Mouse (Mus musculus) kidney, embryonic 16.5 days (tissue): ENCODE results near the gene Ubxn1. TPM values are rescaled to one million over a fixed set of nuclear protein-coding genes. Genes with fewer than 3 reads are reported as not detected.
A peak's percentile ranks its signal among the peaks of the same experiment; 100 is the strongest.
"Not testable (repeated sequence)": the region's sequence is repeated elsewhere in the genome, so short reads cannot be mapped to it uniquely, and the experiment has no call there.

ENCODE experiments used
- ATAC-seq: fragments of 200-750 bp; cut with Nextera tagmentation; 2 replicates; pipeline ENCODE4 v1.8.0; 2017; ENCODE audit warnings: moderate TSS enrichment; ENCODE audit not compliant: low FRiP score, low TSS enrichment
- H3K27ac ChIP-seq: fragments of 300-500 bp; sonication (generic); 2 replicates; pipeline ENCODE4 v1.5.1; 2014; ENCODE audit warnings: low read length
- H3K27me3 ChIP-seq: fragments of 300-500 bp; sonication (generic); 2 replicates; pipeline ENCODE4 v1.6.1; 2014; ENCODE audit warnings: low read length, control low read depth, mixed read lengths; ENCODE audit not compliant: insufficient read depth
- H3K36me3 ChIP-seq: fragments of 300-500 bp; sonication (generic); 2 replicates; pipeline ENCODE4 v1.6.1; 2014; ENCODE audit warnings: low read length, control low read depth, mixed read lengths; ENCODE audit not compliant: insufficient read depth
- H3K4me1 ChIP-seq: fragments of 300-500 bp; sonication (generic); 2 replicates; pipeline ENCODE4 v1.6.1; 2014; ENCODE audit warnings: low read length, control low read depth, mixed read lengths; ENCODE audit not compliant: insufficient read depth
- H3K4me2 ChIP-seq: fragments of 300-500 bp; sonication (generic); replicated peaks from 2 replicates; pipeline ENCODE4 v1.6.1; 2014; ENCODE audit warnings: low read depth, low read length
- H3K4me3 ChIP-seq: fragments of 300-500 bp; sonication (generic); 2 replicates; pipeline ENCODE4 v1.5.1; 2014; ENCODE audit warnings: mild to moderate bottlenecking, low read length
- H3K9ac ChIP-seq: fragments of 300-500 bp; sonication (generic); replicated peaks from 2 replicates; pipeline ENCODE4 v1.6.1; 2014; ENCODE audit warnings: low read length
- H3K9me3 ChIP-seq: fragments of 300-500 bp; sonication (generic); 2 replicates; pipeline ENCODE4 v1.6.1; 2016; ENCODE audit warnings: low read length, control low read depth
- WGBS: fragments of 180-500 bp; shearing (Covaris S2); extraction: QIAGEN DNeasy Blood & Tissue Kit; methylation state at CpG from one replicate; pipeline ENCODE4 v1.1.7; 2014; 5-methylcytosine and 5-hydroxymethylcytosine counted together
- polyA plus RNA-seq: library from polyadenylated mRNA; unstranded; fragments of >200 nt; fragmentation: Nextera tagmentation; extraction: Ambion mirVana; gene quantifications from 2 replicates; pipeline ENCODE4 v1.2.1, GENCODE M21; 2015

The Ubxn1 gene
- 195 and 197 TPM in 2 replicates for polyA plus RNA-seq

- under 1% methylated on average over 59 of the region's 59 CpGs for WGBS
- ATAC-seq = peak; percentile 96
- H3K9me3 ChIP-seq = no peaks in the 10 kb centered on the region
These were observed at the start of gene Ubxn1 for GRCm38 (mm10) chr19:8871267-8872186. Gene Ubxn1, plus strand, starts transcription at chr19:8871496.

DNA sequence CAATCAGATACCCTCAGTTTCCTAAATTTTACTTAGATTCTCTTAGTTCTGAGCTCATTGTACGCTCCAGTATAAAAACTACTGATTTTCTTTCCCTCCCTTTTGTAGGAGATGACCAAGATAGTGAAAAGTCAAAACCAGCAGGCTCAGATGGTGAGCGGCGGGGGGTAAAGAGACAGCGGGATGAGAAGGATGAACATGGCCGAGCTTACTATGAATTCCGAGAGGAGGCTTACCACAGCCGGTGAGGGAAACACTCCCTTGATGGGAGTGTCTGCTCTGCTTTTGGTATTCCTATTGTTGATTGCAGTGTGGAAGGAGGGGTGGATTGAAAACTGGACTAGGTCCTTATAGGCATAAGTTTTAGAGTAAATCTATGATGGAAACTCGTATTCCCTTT lies 48.6 kb upstream of the Ubxn1 start:
- Histone ChIP-seq H3K4me2 (peak overlapping the region; percentile 88), H3K36me3 (peaks cover 43% of the 10 kb centered on the region), H3K27ac (no peak overlapping the region), H3K27me3 (no peaks in the 10 kb centered on the region), H3K9me3 (no peaks in the 10 kb centered on the region), H3K9ac (0 out of 2 replicates have a peak overlapping the region, but pooled peaks have one; percentile 46), H3K4me3 (peak overlapping the region; percentile 100), H3K4me1 (peaks cover 21% of the 10 kb centered on the region)
- ATAC-seq = no peak
- WGBS = 68% methylated on average over 8 of the region's 8 CpGs

More at GRCm38 (mm10) chr19:8871267-8872186, at the start of gene Ubxn1:
- peaks cover 31% of the 10 kb centered on the region for H3K36me3 ChIP-seq
- no peaks in the 10 kb centered on the region for H3K27me3 ChIP-seq
- peak within 1 kb of the TSS; percentile 89 for H3K27ac ChIP-seq
- H3K4me1 ChIP-seq = peaks cover 10% of the 10 kb centered on the region
- peak within 1 kb of the TSS; percentile 99 for H3K9ac ChIP-seq
- peak within 1 kb of the TSS; percentile 90 for H3K4me2 ChIP-seq
- peak within 1 kb of the TSS; percentile 99 for H3K4me3 ChIP-seq

DNA sequence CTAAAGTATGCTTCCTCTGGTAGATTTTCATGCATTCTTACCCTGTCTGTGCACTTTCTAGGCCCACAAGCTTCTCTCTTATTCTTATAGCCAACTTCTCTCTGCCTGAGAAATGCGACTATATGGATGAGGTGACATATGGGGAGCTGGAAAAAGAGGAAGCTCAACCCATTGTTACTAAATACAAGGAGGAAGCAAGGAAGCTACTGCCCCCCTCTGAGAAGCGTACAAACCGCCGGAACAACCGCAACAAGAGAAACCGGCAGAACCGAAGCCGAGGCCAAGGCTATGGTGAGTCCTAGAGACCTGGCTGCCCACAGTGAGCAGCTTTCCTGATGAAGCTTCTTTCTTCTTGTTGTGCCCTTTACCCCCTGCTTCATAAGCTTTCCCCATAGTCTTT lies 41.6 kb upstream of the Ubxn1 start, which contains the start of gene AC129217.1:
Gene AC129217.1, plus strand, starts transcription at position 114 of the 400 bp plus-strand sequence.
- no peaks in the 10 kb centered on the region for H3K27me3 ChIP-seq
- H3K4me1 ChIP-seq = no peaks in the 10 kb centered on the region
- no peak for ATAC-seq
- H3K9me3 ChIP-seq = no peaks in the 10 kb centered on the region
- 94% methylated on average over 8 of the region's 8 CpGs for WGBS
- H3K4me2 ChIP-seq = no peak within 1 kb of the TSS
- H3K27ac ChIP-seq = no peak within 1 kb of the TSS
- H3K4me3 ChIP-seq = no peak within 1 kb of the TSS
- no peak within 1 kb of the TSS for H3K9ac ChIP-seq
- peaks cover 91% of the 10 kb centered on the region for H3K36me3 ChIP-seq

- 93% methylated on average over 8 of the region's 8 CpGs for WGBS
- no peak for ATAC-seq
These were observed 40.6 kb upstream of the Ubxn1 start for GRCm38 (mm10) chr19:8830664-8831063.

GRCm38 (mm10) chr19:8831262-8831661 lies 40.0 kb upstream of the Ubxn1 start:
- Histone ChIP-seq H3K9ac (no peak overlapping the region), H3K36me3 (peaks cover 91% of the 10 kb centered on the region), H3K4me1 (no peaks in the 10 kb centered on the region), H3K27ac (no peak overlapping the region), H3K4me2 (no peak overlapping the region), H3K4me3 (no peak overlapping the region), H3K9me3 (no peaks in the 10 kb centered on the region), H3K27me3 (no peaks in the 10 kb centered on the region)
- WGBS = 86% methylated on average over 11 of the region's 11 CpGs
- ATAC-seq = no peak

More at GRCm38 (mm10) chr19:8830664-8831063, 40.6 kb upstream of the Ubxn1 start:
- Histone ChIP-seq H3K4me1 (no peaks in the 10 kb centered on the region), H3K27me3 (no peaks in the 10 kb centered on the region), H3K9me3 (no peaks in the 10 kb centered on the region), H3K4me3 (no peak overlapping the region), H3K36me3 (peaks cover 92% of the 10 kb centered on the region), H3K27ac (no peak overlapping the region), H3K9ac (no peak overlapping the region), H3K4me2 (no peak overlapping the region)

DNA sequence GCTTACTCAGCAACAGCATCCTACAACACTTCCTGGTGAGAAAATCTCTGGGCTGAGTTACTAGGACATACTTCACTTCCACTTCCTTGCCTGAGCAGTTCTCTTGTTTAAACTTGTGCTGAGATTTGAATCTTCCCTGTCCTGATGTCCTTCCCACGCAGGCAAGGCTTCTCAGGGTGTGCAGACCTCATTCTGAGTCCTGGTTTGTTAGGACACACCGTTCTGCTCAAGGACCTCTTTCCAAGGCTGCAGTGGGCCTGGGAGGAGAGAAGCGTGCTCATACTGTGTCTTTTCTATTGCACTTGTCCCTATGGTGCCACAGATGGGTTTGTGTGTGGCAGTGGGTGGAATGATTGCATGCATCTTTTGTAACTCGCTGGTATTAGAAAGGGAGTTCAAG lies 38.3 kb upstream of the Ubxn1 start:
- Histone ChIP-seq H3K4me3 (no peak overlapping the region), H3K9me3 (no peaks in the 10 kb centered on the region), H3K27me3 (no peaks in the 10 kb centered on the region), H3K36me3 (peaks cover 77% of the 10 kb centered on the region), H3K27ac (no peak overlapping the region), H3K9ac (no peak overlapping the region), H3K4me2 (no peak overlapping the region), H3K4me1 (peaks cover under 1% of the 10 kb centered on the region)
- 88% methylated on average over 4 of the region's 4 CpGs for WGBS
- no peak for ATAC-seq

GRCm38 (mm10) chr19:8836327-8836726 lies 35.0 kb upstream of the Ubxn1 start:
- Histone ChIP-seq H3K4me1 (peaks cover 32% of the 10 kb centered on the region), H3K36me3 (peaks cover 45% of the 10 kb centered on the region)
- H3K9me3 ChIP-seq, H3K27me3 ChIP-seq, H3K9ac ChIP-seq, H3K4me2 ChIP-seq, H3K27ac ChIP-seq, ATAC-seq, H3K4me3 ChIP-seq: not testable (repeated sequence)
- 97% methylated on average over 10 of the region's 10 CpGs for WGBS

DNA sequence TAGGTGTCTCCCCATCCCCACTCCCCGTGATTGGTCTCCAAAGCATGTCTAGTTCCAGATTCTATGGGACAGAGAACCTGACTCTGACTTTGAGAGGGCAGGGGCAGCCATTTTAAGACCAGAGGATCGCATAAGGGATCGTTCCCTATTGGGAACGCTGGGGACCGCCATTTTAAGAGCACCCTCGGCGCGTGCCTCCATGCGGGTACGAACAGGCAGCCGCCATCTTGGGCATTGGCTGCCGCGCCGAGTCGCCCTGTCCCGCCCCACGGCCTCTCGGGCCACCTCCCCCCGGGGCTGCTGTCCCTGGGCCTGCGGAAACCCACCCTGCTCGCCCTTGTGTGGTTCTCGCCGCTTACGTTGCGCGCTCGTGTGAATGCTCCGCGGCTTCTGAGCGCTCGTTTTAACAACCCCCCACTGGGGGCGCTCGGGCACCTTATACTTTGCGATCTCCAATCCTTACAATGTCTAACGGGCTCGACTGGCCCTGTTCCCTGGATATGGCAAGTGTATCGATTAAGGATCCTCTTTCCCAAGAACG lies 34.0 kb upstream of the Ubxn1 start, which contains the start of gene Bscl2:
Gene Bscl2, plus strand, starts transcription at position 217 of the 541 bp plus-strand sequence.
- 1% methylated on average over 36 of the region's 38 CpGs for WGBS
- H3K9me3 ChIP-seq = no peaks in the 10 kb centered on the region
- H3K4me2 ChIP-seq = peak within 1 kb of the TSS; percentile 90
- H3K27me3 ChIP-seq = no peaks in the 10 kb centered on the region
- peaks cover 32% of the 10 kb centered on the region for H3K4me1 ChIP-seq
- peak within 1 kb of the TSS; percentile 99 for H3K27ac ChIP-seq
- peak within 1 kb of the TSS; percentile 55 for H3K4me3 ChIP-seq
- peaks cover 35% of the 10 kb centered on the region for H3K36me3 ChIP-seq
- peak within 1 kb of the TSS; percentile 87 for H3K9ac ChIP-seq
- peak; percentile 79 for ATAC-seq

DNA sequence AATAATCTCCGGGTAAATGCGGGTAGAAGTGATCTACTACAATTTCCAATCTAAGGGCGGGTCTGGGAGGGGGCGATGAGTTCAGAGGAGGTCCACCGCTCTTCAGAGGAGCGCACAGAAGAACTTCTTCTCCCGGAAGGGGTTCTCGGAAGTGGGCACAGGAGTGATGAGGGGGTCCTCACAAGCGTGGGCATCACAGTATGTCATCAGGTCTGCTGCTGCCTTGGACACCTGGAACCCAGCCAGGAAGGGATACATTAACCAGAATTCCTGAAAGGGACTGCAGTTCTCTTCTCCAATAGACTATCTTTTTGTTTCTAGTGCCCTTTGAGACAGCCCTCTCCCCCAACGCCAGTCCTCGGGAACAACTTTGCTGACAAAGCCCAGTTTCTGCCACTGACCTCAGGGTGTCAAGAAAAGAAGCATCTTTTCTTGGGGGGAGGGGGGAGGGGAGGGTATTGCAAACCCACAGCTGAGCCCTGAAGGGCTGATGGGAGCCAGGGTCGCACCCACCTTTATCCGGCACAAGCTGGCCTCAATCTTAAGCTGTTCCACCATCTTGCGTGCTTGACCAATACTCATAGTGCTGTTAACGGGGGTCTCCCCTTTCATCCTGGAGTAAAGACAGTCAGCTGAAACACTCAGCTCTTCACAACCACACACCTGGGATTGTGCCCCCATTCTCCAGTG lies 33.1 kb upstream of the Ubxn1 start:
- 22% methylated on average over 15 of the region's 15 CpGs for WGBS
- H3K9me3 ChIP-seq = no peaks in the 10 kb centered on the region
- H3K9ac ChIP-seq = peak overlapping the region; percentile 87
- H3K27ac ChIP-seq = peak overlapping the region; percentile 99
- peak overlapping the region; percentile 55 for H3K4me3 ChIP-seq
- peak; percentile 23 for ATAC-seq
- no peaks in the 10 kb centered on the region for H3K27me3 ChIP-seq
- H3K4me1 ChIP-seq = peaks cover 32% of the 10 kb centered on the region
- H3K4me2 ChIP-seq = peak overlapping the region; percentile 90
- peaks cover 32% of the 10 kb centered on the region for H3K36me3 ChIP-seq
